Comparison of ENCODE assay signal across 8 mouse cellular contexts in the genomic region with DNA sequence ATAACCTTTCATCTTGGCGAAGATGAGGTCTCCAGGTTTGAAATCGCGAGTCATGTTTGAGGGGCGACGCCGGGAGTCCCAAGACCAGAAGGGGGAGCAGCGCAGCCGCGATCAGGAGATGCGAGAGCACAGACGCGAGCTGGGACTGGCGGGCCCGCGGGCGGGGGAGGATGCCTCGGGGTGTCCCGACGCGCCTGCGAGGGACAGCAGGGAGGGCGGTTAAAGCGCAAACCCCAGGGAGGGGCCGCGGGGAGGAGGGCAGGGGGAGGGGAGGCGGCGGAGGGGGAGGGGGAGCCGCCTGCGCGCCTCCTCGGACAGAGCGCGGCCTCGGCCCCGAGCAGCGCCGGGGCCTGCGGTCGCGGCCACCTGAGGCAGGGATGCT. TPM values are rescaled to one million over a fixed set of nuclear protein-coding genes. Genes with fewer than 3 reads are reported as not detected.
DNase-seq lines count a peak whose midpoint lies in the region; ATAC-seq and TF ChIP-seq lines count a peak whose summit lies in the region.

No protein-coding gene starts in this region.

- peak; percentile 77 for ATAC-seq in embryonic facial prominence, embryonic 15.5 days (ENCODE audit: insufficient number of reproducible peaks, low FRiP score, low TSS enrichment, low read depth)
- ATAC-seq in kidney, embryonic 15.5 days (replicated peaks; ENCODE audit: low FRiP score), result peak; percentile 87
- ATAC-seq in monocyte, adult 5-6 weeks (replicated peaks; ENCODE audit: insufficient number of reproducible peaks, low FRiP score, low TSS enrichment, poor library complexity, severe bottlenecking), result peak; percentile 73

- 1% methylated on average over 37 of the region's 40 CpGs for WGBS in bone marrow, adult 2 months
- under 1% methylated on average over 35 of the region's 40 CpGs for WGBS in embryonic facial prominence, embryonic 15.5 days
- under 1% methylated on average over 27 of the region's 40 CpGs for WGBS in heart, embryonic 10.5 days
- under 1% methylated on average over 22 of the region's 40 CpGs for WGBS in kidney, embryonic 15.5 days

- peak; percentile 67 for TF ChIP-seq CTCF in bone marrow, adult 2 months (IDR thresholded peaks at IDR 0.05; ENCODE audit: control insufficient read depth, insufficient read depth, low read length)

- peaks cover 13% of the 10 kb centered on the region for H3K36me3 ChIP-seq in embryonic facial prominence, embryonic 15.5 days
- peaks cover 32% of the 10 kb centered on the region for H3K36me3 ChIP-seq in heart, embryonic 10.5 days
- H3K36me3 ChIP-seq in kidney, embryonic 15.5 days, result peaks cover 35% of the 10 kb centered on the region

- peak overlapping the region; percentile 91 for H3K4me3 ChIP-seq in bone marrow, adult 2 months (replicated peaks; ENCODE audit: control insufficient read depth, low read depth, low read length)
- H3K4me3 ChIP-seq in embryonic facial prominence, embryonic 15.5 days (replicated peaks), result peak overlapping the region; percentile 84
- H3K4me3 ChIP-seq in heart, embryonic 10.5 days, result peak overlapping the region; percentile 92
- H3K4me3 ChIP-seq in kidney, embryonic 15.5 days (replicated peaks), result peak overlapping the region; percentile 91

- H3K27me3 ChIP-seq in embryonic facial prominence, embryonic 15.5 days, result no peaks in the 10 kb centered on the region
- H3K27me3 ChIP-seq in heart, embryonic 10.5 days (ENCODE audit: insufficient read depth, poor library complexity, severe bottlenecking), result no peaks in the 10 kb centered on the region
- H3K27me3 ChIP-seq in kidney, embryonic 15.5 days, result no peaks in the 10 kb centered on the region

- TF ChIP-seq POLR2A in bone marrow, adult 2 months (IDR thresholded peaks at IDR 0.05; ENCODE audit: borderline replicate concordance, control insufficient read depth, low read depth, low read length), result 0 out of 2 replicates have a peak, but pooled peaks have one; percentile 46

- H3K4me2 ChIP-seq in embryonic facial prominence, embryonic 15.5 days (replicated peaks), result peak overlapping the region; percentile 76
- H3K4me2 ChIP-seq in kidney, embryonic 15.5 days, result peak overlapping the region; percentile 75

- H3K9me3 ChIP-seq in embryonic facial prominence, embryonic 15.5 days (replicated peaks), result no peaks in the 10 kb centered on the region
- H3K9me3 ChIP-seq in heart, embryonic 10.5 days, result no peaks in the 10 kb centered on the region
- no peaks in the 10 kb centered on the region for H3K9me3 ChIP-seq in kidney, embryonic 15.5 days (replicated peaks)

- H3K9ac ChIP-seq in embryonic facial prominence, embryonic 15.5 days, result peak overlapping the region; percentile 69
- peak overlapping the region; percentile 82 for H3K9ac ChIP-seq in kidney, embryonic 15.5 days

- H3K4me1 ChIP-seq in bone marrow, adult 2 months (ENCODE audit: control insufficient read depth, insufficient read depth, low read length), result no peaks in the 10 kb centered on the region; the same call in 1 of the 2 replicates
- H3K4me1 ChIP-seq in embryonic facial prominence, embryonic 15.5 days, result peaks cover 21% of the 10 kb centered on the region
- H3K4me1 ChIP-seq in heart, embryonic 10.5 days, result peaks cover 14% of the 10 kb centered on the region
- peaks cover 18% of the 10 kb centered on the region for H3K4me1 ChIP-seq in kidney, embryonic 15.5 days

- H3K27ac ChIP-seq in bone marrow, adult 2 months (ENCODE audit: control insufficient read depth, insufficient read depth, low read depth, low read length, poor library complexity), result peak overlapping the region; percentile 97
- peak overlapping the region; percentile 98 for H3K27ac ChIP-seq in embryonic facial prominence, embryonic 15.5 days (replicated peaks)
- peak overlapping the region; percentile 99 for H3K27ac ChIP-seq in heart, embryonic 10.5 days
- H3K27ac ChIP-seq in kidney, embryonic 15.5 days, result peak overlapping the region; percentile 98

- DNase-seq in 416B (ENCODE audit: low read depth), result peak; percentile 89
- DNase-seq in heart, embryonic 10.5 days (ENCODE audit: low spot score), result peak; percentile 96
- DNase-seq in liver, result peak; percentile 93
- DNase-seq in spleen, postnatal 4 days (ENCODE audit: low spot score in 2 of 2), result peak; percentile 86 to 93

RNA-seq across cellular contexts. Expression of a gene that starts 0.5 kb away (rescaled TPM):
- 122 and 128 TPM in 2 replicates for polyA plus RNA-seq in bone marrow, adult 2 months (2011; ENCODE audit: insufficient read depth, insufficient read length, low replicate concordance, missing spikeins)
- polyA plus RNA-seq in embryonic facial prominence, embryonic 15.5 days (2015; fragmentation: Nextera tagmentation; extraction: Ambion mirVana), result 127 and 138 TPM in 2 replicates
- 96.6 and 148 TPM in 2 replicates for polyA plus RNA-seq in heart, embryonic 10.5 days (2016; fragmentation: Nextera tagmentation; extraction: Ambion mirVana)
- polyA plus RNA-seq in kidney, embryonic 15.5 days (2015; fragmentation: Nextera tagmentation; extraction: Ambion mirVana), result 150 and 151 TPM in 2 replicates
- total RNA-seq in monocyte, adult 5-6 weeks (2017), result 133 to 185 TPM (median 138 TPM) in 3 replicates

RNA-seq across cellular contexts. Expression of a gene that starts 39.6 kb away (rescaled TPM):
- polyA plus RNA-seq in bone marrow, adult 2 months (2011; ENCODE audit: insufficient read depth, insufficient read length, low replicate concordance, missing spikeins), result 2.4 and 6.6 TPM in 2 replicates
- polyA plus RNA-seq in embryonic facial prominence, embryonic 15.5 days (2015; fragmentation: Nextera tagmentation; extraction: Ambion mirVana), result 4.9 and 5.4 TPM in 2 replicates
- polyA plus RNA-seq in heart, embryonic 10.5 days (2016; fragmentation: Nextera tagmentation; extraction: Ambion mirVana), result 3.3 and 4.0 TPM in 2 replicates
- 3.2 and 3.7 TPM in 2 replicates for polyA plus RNA-seq in kidney, embryonic 15.5 days (2015; fragmentation: Nextera tagmentation; extraction: Ambion mirVana)
- 20.6 to 27.2 TPM (median 24.0 TPM) in 3 replicates for total RNA-seq in monocyte, adult 5-6 weeks (2017)

Comparison
In these comparisons a context has a peak if more than half of its experiments do, and no peak if none do; other contexts are left out.
1. Peak in every context shown above with its lines: DNase-seq, ATAC-seq, H3K4me3 ChIP-seq and H3K27ac ChIP-seq.